Mouse (Mus musculus) lung, postnatal 14 days (tissue): Measurements from ENCODE around the gene Vash2.
"Not testable (repeated sequence)": the region's sequence is repeated elsewhere in the genome, so short reads cannot be mapped to it uniquely, and the experiment has no call there.

Source experiments
- DNase-seq: peaks from one replicate; pipeline ENCODE4 v3.0.0; 2021

Gene Vash2

GRCm38 (mm10) chr1:190979100-190979563 lies at the start of gene Vash2:
Vash2 (minus strand) TSS chr1:190979296.
- DNase-seq, result peak; percentile 76

- DNase-seq, result peak; percentile 99
These were observed 47.1 kb upstream of the Vash2 start, which contains the start of gene Flvcr1 for GRCm38 (mm10) chr1:191026021-191026713. Flvcr1 (minus strand) TSS chr1:191026158.

- peak; percentile 26 for DNase-seq
These were observed 46.2 kb upstream of the Vash2 start for GRCm38 (mm10) chr1:191025016-191026012.

- DNase-seq, result not testable (repeated sequence)
These were observed 44.7 kb upstream of the Vash2 start for GRCm38 (mm10) chr1:191023806-191024205.

- no peak for DNase-seq
These were observed 44.0 kb upstream of the Vash2 start for GRCm38 (mm10) chr1:191023140-191023539.

GRCm38 (mm10) chr1:191021016-191021415 lies 41.9 kb upstream of the Vash2 start:
- no peak for DNase-seq

GRCm38 (mm10) chr1:191020217-191020924 lies 41.3 kb upstream of the Vash2 start:
- no peak for DNase-seq

- no peak for DNase-seq
These were observed 40.7 kb upstream of the Vash2 start for GRCm38 (mm10) chr1:191019803-191020202.

GRCm38 (mm10) chr1:191014271-191014670 lies 35.2 kb upstream of the Vash2 start:
- no peak for DNase-seq

- no peak for DNase-seq
These were observed 29.6 kb upstream of the Vash2 start for GRCm38 (mm10) chr1:191008707-191009106.

GRCm38 (mm10) chr1:191002201-191002600 lies 23.1 kb upstream of the Vash2 start:
- peak; percentile 33 for DNase-seq

- no peak for DNase-seq
These were observed 21.6 kb upstream of the Vash2 start for GRCm38 (mm10) chr1:191000686-191001085.

GRCm38 (mm10) chr1:190998027-190998426 lies 18.9 kb upstream of the Vash2 start:
- DNase-seq, result no peak

- no peak for DNase-seq
These were observed 17.3 kb upstream of the Vash2 start for GRCm38 (mm10) chr1:190996346-190996877.

- peak; percentile 67 for DNase-seq
These were observed 16.5 kb upstream of the Vash2 start for GRCm38 (mm10) chr1:190995548-190995947.

- DNase-seq, result no peak
These were observed 10.5 kb upstream of the Vash2 start for GRCm38 (mm10) chr1:190989437-190990082.

- no peak for DNase-seq
These were observed 2.3 kb upstream of the Vash2 start for GRCm38 (mm10) chr1:190981412-190981811.

GRCm38 (mm10) chr1:190980470-190980869 lies 1.4 kb upstream of the Vash2 start:
- DNase-seq, result no peak

- no peak for DNase-seq
These were observed 504 bp downstream of the Vash2 start for GRCm38 (mm10) chr1:190978511-190979073.

- DNase-seq, result no peak
These were observed 1.1 kb downstream of the Vash2 start for GRCm38 (mm10) chr1:190978001-190978400.

GRCm38 (mm10) chr1:190976887-190977573 lies 2.1 kb downstream of the Vash2 start:
- no peak for DNase-seq
